Mouse (Mus musculus) thymus, postnatal 36 days (tissue): ENCODE measurements around the gene Ndufaf3.

Experiments used
- DNase-seq, 2 experiments: peaks; one replicate each; pipeline ENCODE4 v3.0.0; 2022; ENCODE audit warnings: mixed read lengths in 2 of 2

Gene Ndufaf3

DNA sequence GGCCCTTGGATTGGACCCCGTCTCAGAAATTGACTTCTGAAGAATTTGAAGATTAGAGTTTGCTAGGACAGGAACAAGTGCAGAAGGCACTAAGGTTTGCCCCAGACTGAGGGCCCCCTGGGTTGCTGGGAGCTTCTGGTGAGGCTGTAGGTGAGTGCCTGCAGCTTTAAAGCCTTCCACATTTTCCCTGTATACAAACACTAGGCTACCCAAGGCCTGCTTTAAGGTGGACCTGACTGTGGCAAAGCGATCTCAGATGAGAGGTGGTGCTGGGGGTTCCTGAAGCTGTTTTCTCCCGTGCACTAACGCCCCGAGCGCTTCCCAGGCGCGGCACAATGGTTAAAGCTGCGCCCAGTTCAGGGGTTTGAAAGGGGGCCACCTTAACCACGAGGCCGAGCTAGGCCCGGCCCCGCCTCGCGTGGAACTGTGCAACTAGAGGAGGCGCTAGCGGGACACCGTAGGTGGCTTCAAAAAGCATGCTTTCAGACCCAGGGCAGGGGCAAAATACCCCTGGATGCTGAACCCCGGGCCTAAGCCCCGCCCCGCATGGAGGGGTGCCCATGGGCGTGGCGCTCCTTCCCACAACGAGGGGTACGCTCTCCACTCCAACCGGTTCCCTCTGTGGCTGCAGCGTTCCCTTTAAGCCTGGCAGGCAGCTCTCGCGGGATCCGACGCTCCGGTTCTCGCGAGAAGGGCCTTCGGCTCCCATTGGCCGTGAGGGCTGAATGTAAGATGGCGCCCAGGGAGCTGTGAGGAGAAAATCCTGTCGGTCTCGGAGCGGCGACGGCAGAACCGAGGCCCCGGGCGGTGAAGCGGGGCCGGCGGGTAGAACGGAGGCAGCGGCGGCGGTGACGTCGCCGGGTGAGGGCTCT lies 50.6 kb downstream of the Ndufaf3 start, which contains the start of gene Qrich1:
Gene Qrich1 (plus strand): TSS at position 427 of the 872 bp plus-strand sequence.
- peak; percentile 96 to 98 for DNase-seq
